Comparison of ENCODE assay signal across 8 mouse cellular contexts in genomic region chr15:77151178-77151577, GRCm38 (mm10).
DNase-seq lines count a peak whose midpoint lies in the region; ATAC-seq and TF ChIP-seq lines count a peak whose summit lies in the region.

No protein-coding gene starts in this region.

- 24% methylated on average over 8 of the region's 8 CpGs for WGBS in kidney, embryonic 14.5 days
- 22% methylated on average over 8 of the region's 8 CpGs for WGBS in hindbrain, embryonic 15.5 days
- 24% methylated on average over 8 of the region's 8 CpGs for WGBS in midbrain, embryonic 16.5 days

- peak overlapping the region; percentile 65; the same call in 1 of the 2 replicates for H3K9ac ChIP-seq in kidney, embryonic 14.5 days (ENCODE audit: low read depth, low read length)
- peak overlapping the region; percentile 89 for H3K9ac ChIP-seq in hindbrain, embryonic 15.5 days
- peak overlapping the region; percentile 86 for H3K9ac ChIP-seq in midbrain, embryonic 16.5 days (ENCODE audit: low read depth, low read length)

- no peaks in the 10 kb centered on the region for H3K36me3 ChIP-seq in kidney, embryonic 14.5 days (ENCODE audit: control insufficient read depth, insufficient read depth, low read length)
- no peaks in the 10 kb centered on the region for H3K36me3 ChIP-seq in hindbrain, embryonic 15.5 days
- H3K36me3 ChIP-seq in midbrain, embryonic 16.5 days (ENCODE audit: control insufficient read depth, insufficient read depth, low read length): no peaks in the 10 kb centered on the region

- H3K4me1 ChIP-seq in kidney, embryonic 14.5 days (ENCODE audit: control insufficient read depth, insufficient read depth, low read length): peaks cover 19% of the 10 kb centered on the region
- peaks cover 22% of the 10 kb centered on the region for H3K4me1 ChIP-seq in cortical plate, adult 2 months (ENCODE audit: control insufficient read depth, insufficient read depth, low read length)
- peaks cover 58% of the 10 kb centered on the region for H3K4me1 ChIP-seq in hindbrain, embryonic 15.5 days (replicated peaks)
- H3K4me1 ChIP-seq in midbrain, embryonic 16.5 days (ENCODE audit: control insufficient read depth, insufficient read depth, low read length): peaks cover 46% of the 10 kb centered on the region

- TF ChIP-seq POLR2A in cortical plate, adult 2 months (IDR thresholded peaks at IDR 0.05; ENCODE audit: extremely low read depth, insufficient read depth, low read length): no peak

- no peaks in the 10 kb centered on the region for H3K27me3 ChIP-seq in kidney, embryonic 14.5 days (ENCODE audit: control insufficient read depth, insufficient read depth, low read length)
- no peaks in the 10 kb centered on the region for H3K27me3 ChIP-seq in hindbrain, embryonic 15.5 days
- no peaks in the 10 kb centered on the region for H3K27me3 ChIP-seq in midbrain, embryonic 16.5 days (ENCODE audit: control insufficient read depth, insufficient read depth, low read depth, low read length)

- ATAC-seq in kidney, embryonic 14.5 days (ENCODE audit: low FRiP score, low TSS enrichment): no peak
- ATAC-seq in hindbrain, embryonic 15.5 days (ENCODE audit: low FRiP score, low read depth): no peak
- ATAC-seq in midbrain, embryonic 16.5 days: no peak
- ATAC-seq in erythroid progenitor cell, adult 5-6 weeks (replicated peaks; ENCODE audit: low FRiP score, poor library complexity, severe bottlenecking): no peak

- H3K27ac ChIP-seq in kidney, embryonic 14.5 days (ENCODE audit: low read depth, low read length): peak overlapping the region; percentile 48; the same call in 1 of the 2 replicates
- H3K27ac ChIP-seq in cortical plate, adult 2 months (ENCODE audit: insufficient read depth, low read length): no peak overlapping the region
- peak overlapping the region; percentile 62 for H3K27ac ChIP-seq in hindbrain, embryonic 15.5 days (replicated peaks)
- H3K27ac ChIP-seq in midbrain, embryonic 16.5 days (ENCODE audit: low read length): peak overlapping the region; percentile 44

- no peak for TF ChIP-seq CTCF in cortical plate, adult 2 months (IDR thresholded peaks at IDR 0.05; ENCODE audit: extremely low read depth, insufficient read depth, low read length)

- H3K9me3 ChIP-seq in kidney, embryonic 14.5 days (ENCODE audit: control insufficient read depth, low read length): no peaks in the 10 kb centered on the region
- H3K9me3 ChIP-seq in hindbrain, embryonic 15.5 days: no peaks in the 10 kb centered on the region
- H3K9me3 ChIP-seq in midbrain, embryonic 16.5 days (replicated peaks; ENCODE audit: control insufficient read depth, low read length, poor library complexity, severe bottlenecking): no peaks in the 10 kb centered on the region

- H3K4me2 ChIP-seq in kidney, embryonic 14.5 days (replicated peaks; ENCODE audit: low read depth, low read length): peak overlapping the region; percentile 62
- H3K4me2 ChIP-seq in hindbrain, embryonic 15.5 days: peak overlapping the region; percentile 92
- peak overlapping the region; percentile 67 for H3K4me2 ChIP-seq in midbrain, embryonic 16.5 days (ENCODE audit: low read length)

- no peak for DNase-seq in kidney, postnatal 36 days
- DNase-seq in ovary, adult 18-20 months (ENCODE audit: low spot score): no peak
- DNase-seq in left cerebral cortex, adult 11 months (ENCODE audit: low spot score): no peak

- H3K4me3 ChIP-seq in kidney, embryonic 14.5 days (ENCODE audit: low read length): peak overlapping the region; percentile 50
- peak overlapping the region; percentile 88 for H3K4me3 ChIP-seq in cortical plate, adult 2 months (ENCODE audit: insufficient read depth, low read length)
- peak overlapping the region; percentile 71 for H3K4me3 ChIP-seq in hindbrain, embryonic 15.5 days
- H3K4me3 ChIP-seq in midbrain, embryonic 16.5 days (ENCODE audit: low read depth, low read length): peak overlapping the region; percentile 62
